Mouse (Mus musculus) intestine, postnatal 0 days (tissue): ENCODE results near the gene Rubcnl. TPM values are rescaled to one million over a fixed set of nuclear protein-coding genes. Genes with fewer than 3 reads are reported as not detected.

ENCODE experiments used
- ATAC-seq: fragments of 200-750 bp; cut with Nextera tagmentation; 2 replicates; pipeline ENCODE4 v1.8.0; 2017; ENCODE audit warnings: mild to moderate bottlenecking, moderate TSS enrichment, moderate library complexity
- H3K27ac ChIP-seq: fragments of 300-500 bp; sonication (generic); 2 replicates; pipeline ENCODE4 v1.5.1; 2014; ENCODE audit warnings: mild to moderate bottlenecking, low read depth, low read length, moderate library complexity
- H3K27me3 ChIP-seq: fragments of 300-500 bp; sonication (generic); replicated peaks from 2 replicates; pipeline ENCODE4 v1.6.1; 2014; ENCODE audit warnings: low read length, mixed read lengths; ENCODE audit not compliant: control insufficient read depth, insufficient read depth
- H3K36me3 ChIP-seq: fragments of 300-500 bp; sonication (generic); 2 replicates; pipeline ENCODE4 v1.6.1; 2014; ENCODE audit warnings: mild to moderate bottlenecking, moderate library complexity; ENCODE audit not compliant: control insufficient read depth, insufficient read depth
- H3K4me1 ChIP-seq: fragments of 300-500 bp; sonication (generic); replicated peaks from 2 replicates; pipeline ENCODE4 v1.6.1; 2014; ENCODE audit warnings: antibody characterized with exemption, low read length, mixed read lengths; ENCODE audit not compliant: control insufficient read depth, insufficient read depth
- H3K4me2 ChIP-seq: fragments of 300-500 bp; sonication (generic); replicated peaks from 2 replicates; pipeline ENCODE4 v1.6.1; 2014; ENCODE audit warnings: low read depth, mild to moderate bottlenecking, moderate library complexity
- H3K4me3 ChIP-seq: fragments of 300-500 bp; sonication (generic); 2 replicates; pipeline ENCODE4 v1.5.1; 2014; ENCODE audit warnings: low read depth, low read length
- H3K9ac ChIP-seq: fragments of 300-500 bp; sonication (generic); 2 replicates; pipeline ENCODE4 v1.6.1; 2014; ENCODE audit warnings: mild to moderate bottlenecking, low read depth, low read length
- H3K9me3 ChIP-seq: fragments of 300-500 bp; sonication (generic); 2 replicates; pipeline ENCODE4 v1.6.1; 2016; ENCODE audit warnings: mixed run types; ENCODE audit not compliant: control insufficient read depth
- CTCF ChIP-seq: sonication (generic); IDR thresholded peaks from 2 replicates; pipeline ENCODE4 v1.5.1; 2016; ENCODE audit warnings: low read depth, mild to moderate bottlenecking, control low read depth, antibody characterized with exemption, moderate library complexity
- WGBS: fragments of 180-500 bp; shearing (Covaris S2); extraction: QIAGEN DNeasy Blood & Tissue Kit; methylation state at CpG from one replicate; pipeline ENCODE4 v1.1.7; 2014; 5-methylcytosine and 5-hydroxymethylcytosine counted together
- polyA plus RNA-seq: library from polyadenylated mRNA; unstranded; fragments of >200 nt; fragmentation: Nextera tagmentation; extraction: Ambion mirVana; gene quantifications from 2 replicates; pipeline ENCODE4 v1.2.1, GENCODE M21; 2015

Gene Rubcnl
- polyA plus RNA-seq, 1 experiment from 2014 or later = 0.22 TPM

DNA sequence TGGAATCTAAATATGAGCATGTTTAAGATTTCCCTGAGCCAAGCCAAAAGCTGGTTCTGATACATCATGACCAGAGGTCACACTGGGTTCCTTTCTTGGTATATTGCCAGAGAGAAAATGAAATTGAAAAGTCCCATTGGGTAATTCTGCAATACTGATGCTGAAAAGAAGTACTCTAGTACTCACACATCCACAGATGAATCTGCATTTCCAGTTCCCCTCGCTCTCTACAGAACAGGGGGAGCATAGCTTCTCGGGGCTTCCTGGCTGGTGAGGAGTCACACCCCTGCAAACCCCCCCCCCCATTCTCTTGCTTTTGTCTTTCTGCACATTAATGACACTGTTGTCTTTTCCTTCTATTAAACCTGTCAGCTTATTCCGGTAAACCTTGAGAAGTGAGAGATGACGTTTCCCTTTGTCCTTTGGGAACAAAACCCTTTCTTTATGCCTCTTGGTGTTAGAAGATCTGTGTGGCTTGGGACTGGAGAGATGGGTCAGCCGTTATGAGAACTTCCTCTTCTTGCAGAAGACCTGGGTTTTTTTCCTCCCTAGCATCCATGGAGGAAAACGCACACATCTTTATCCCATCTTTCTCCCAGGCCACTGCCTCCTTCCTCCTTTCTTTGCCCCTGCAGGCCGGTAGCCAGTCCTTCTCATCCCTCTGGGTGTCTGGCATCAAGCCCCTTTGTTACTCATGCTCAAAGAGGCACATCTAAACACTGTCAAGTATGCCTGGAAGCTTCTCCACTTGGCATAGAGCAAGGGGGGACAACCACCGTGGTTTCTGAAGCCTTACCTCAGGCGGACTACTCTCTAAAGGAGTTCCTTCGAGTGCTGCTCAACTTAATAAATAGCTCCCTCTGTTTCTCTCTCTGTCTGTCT is 59.7 kb downstream of the Rubcnl start:
- H3K4me2 ChIP-seq = no peak overlapping the region
- no peak overlapping the region for H3K27ac ChIP-seq
- no peaks in the 10 kb centered on the region for H3K9me3 ChIP-seq
- ATAC-seq = no peak
- no peak overlapping the region for H3K9ac ChIP-seq
- no peaks in the 10 kb centered on the region for H3K4me1 ChIP-seq
- WGBS = 75% methylated on average over 10 of the region's 10 CpGs
- TF ChIP-seq CTCF = no peak
- H3K36me3 ChIP-seq = no peaks in the 10 kb centered on the region
- no peaks in the 10 kb centered on the region for H3K27me3 ChIP-seq
- no peak overlapping the region for H3K4me3 ChIP-seq

DNA sequence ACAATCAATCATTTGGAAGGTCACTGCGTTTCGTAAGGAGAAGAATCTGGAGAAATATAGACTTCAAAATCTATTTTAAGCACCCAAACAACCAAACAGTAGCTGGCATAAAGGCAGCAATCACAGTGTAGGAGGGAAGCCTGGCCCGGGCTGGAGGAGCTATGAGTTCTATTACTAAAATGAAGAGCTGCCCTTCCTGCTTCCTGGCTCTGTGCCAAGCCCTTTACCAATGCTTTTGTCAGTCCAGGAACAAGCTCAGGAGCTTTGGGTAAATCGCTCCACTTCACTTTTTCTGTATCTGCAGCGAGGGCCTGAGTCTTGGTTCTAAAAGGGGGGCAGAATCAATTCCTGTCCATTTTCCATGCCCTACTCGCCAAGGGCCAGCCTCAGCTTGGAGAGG is 62.1 kb downstream of the Rubcnl start:
- no peak for TF ChIP-seq CTCF
- Histone ChIP-seq H3K9me3 (no peaks in the 10 kb centered on the region), H3K4me2 (no peak overlapping the region), H3K27me3 (no peaks in the 10 kb centered on the region), H3K27ac (no peak overlapping the region), H3K36me3 (no peaks in the 10 kb centered on the region), H3K4me1 (0 out of 2 replicates have a peak, but pooled peaks cover 4% of the 10 kb centered on the region), H3K9ac (no peak overlapping the region), H3K4me3 (no peak overlapping the region)
- ATAC-seq = no peak
- WGBS = 60% methylated on average over 6 of the region's 6 CpGs

Other genes starting within 250 kb of the Rubcnl start
- gene Lrch1, start 68.2 kb upstream of the Rubcnl start, polyA plus RNA-seq = 4.2 and 4.4 TPM in 2 replicates
- not detected in 2 replicates for gene Lrrc63, start 114.9 kb downstream of the Rubcnl start, polyA plus RNA-seq
- gene Lcp1, start 115.1 kb downstream of the Rubcnl start, polyA plus RNA-seq = 59.3 and 67.6 TPM in 2 replicates
- gene Cpb2, start 226.3 kb downstream of the Rubcnl start, polyA plus RNA-seq = 1.6 and 1.9 TPM in 2 replicates